Mouse (Mus musculus) left cerebral cortex, adult 6 months (tissue): ENCODE data around the gene 1700009N14Rik. TPM values are rescaled to one million over a fixed set of nuclear protein-coding genes. Genes with fewer than 3 reads are reported as not detected.

Experiments
- long read RNA-seq, 2 experiments: library from polyadenylated mRNA; unstranded; transcript quantifications; one replicate each; pipeline ENCODE4 v2.0.0; 2019 to 2020
- polyA plus RNA-seq: library from polyadenylated mRNA; unstranded; fragments of <200 nt; fragmentation: Nextera tagmentation; gene quantifications from 2 replicates; pipeline ENCODE4 v1.2.3, GENCODE M21; 2021

1700009N14Rik gene
- polyA plus RNA-seq = not detected in 2 replicates
- long read RNA-seq, experiment 1 = 0 reads
- long read RNA-seq, experiment 2 = 0 reads

GRCm38 (mm10) chr4:39450069-39450468, at the start of gene 1700009N14Rik:
Gene 1700009N14Rik, plus strand, starts transcription at chr4:39450295.

